Mouse (Mus musculus) embryonic facial prominence, embryonic 11.5 days (tissue): ENCODE results near the gene Mre11a. TPM values are rescaled to one million over a fixed set of nuclear protein-coding genes. Genes with fewer than 3 reads are reported as not detected.
"Not testable (repeated sequence)": the region's sequence is repeated elsewhere in the genome, so short reads cannot be mapped to it uniquely, and the experiment has no call there.

Experiments
- ATAC-seq: fragments of 200-750 bp; cut with Nextera tagmentation; replicated peaks from 2 replicates; pipeline ENCODE4 v1.8.0; 2017; ENCODE audit warnings: low read depth; ENCODE audit not compliant: insufficient number of reproducible peaks, low FRiP score, low TSS enrichment
- DNase-seq: peaks from one replicate; pipeline ENCODE4 v3.0.0-alpha.2; 2015; ENCODE audit warnings: low spot score
- H3K27ac ChIP-seq: fragments of 300-500 bp; sonication (generic); replicated peaks from 2 replicates; pipeline ENCODE4 v1.5.1; 2014; ENCODE audit warnings: mild to moderate bottlenecking, low read depth, low read length, control low read depth
- H3K27me3 ChIP-seq: fragments of 300-500 bp; sonication (generic); 2 replicates; pipeline ENCODE4 v1.6.1; 2014; ENCODE audit warnings: mild to moderate bottlenecking, low read length, moderate library complexity, mixed read lengths; ENCODE audit not compliant: control insufficient read depth, insufficient read depth
- H3K36me3 ChIP-seq: fragments of 300-500 bp; sonication (generic); replicated peaks from 2 replicates; pipeline ENCODE4 v1.6.1; 2014; ENCODE audit warnings: low read depth, mild to moderate bottlenecking, low read length, moderate library complexity, mixed read lengths; ENCODE audit not compliant: control insufficient read depth, insufficient read depth
- H3K4me1 ChIP-seq: fragments of 300-500 bp; sonication (generic); 2 replicates; pipeline ENCODE4 v1.6.1; 2014; ENCODE audit warnings: low read length, mixed read lengths; ENCODE audit not compliant: control insufficient read depth, insufficient read depth
- H3K4me2 ChIP-seq: fragments of 300-500 bp; sonication (generic); 2 replicates; pipeline ENCODE4 v1.6.1; 2014; ENCODE audit warnings: low read depth, mild to moderate bottlenecking, control low read depth, low read length, moderate library complexity
- H3K4me3 ChIP-seq: fragments of 300-500 bp; sonication (generic); 2 replicates; pipeline ENCODE4 v1.5.1; 2014; ENCODE audit warnings: low read depth, low read length, control low read depth
- H3K9ac ChIP-seq: fragments of 300-500 bp; sonication (generic); replicated peaks from 2 replicates; pipeline ENCODE4 v1.6.1; 2014; ENCODE audit warnings: mild to moderate bottlenecking, control low read depth, low read length
- H3K9me3 ChIP-seq: fragments of 300-500 bp; sonication (generic); replicated peaks from 2 replicates; pipeline ENCODE4 v1.6.1; 2016; ENCODE audit warnings: mild to moderate bottlenecking, low read length, inconsistent platforms, mixed read lengths; ENCODE audit not compliant: control insufficient read depth
- WGBS: fragments of 180-500 bp; shearing (Covaris S2); extraction: QIAGEN DNeasy Blood & Tissue Kit; methylation state at CpG from one replicate; pipeline ENCODE4 v1.1.7; 2014; 5-methylcytosine and 5-hydroxymethylcytosine counted together
- polyA plus RNA-seq: library from polyadenylated mRNA; unstranded; fragments of >200 nt; fragmentation: Nextera tagmentation; extraction: Ambion mirVana; gene quantifications from 2 replicates; pipeline ENCODE4 v1.2.1, GENCODE M21; 2014

The Mre11a gene
- polyA plus RNA-seq, 1 experiment from 2014 or later = 39.2 TPM

DNA sequence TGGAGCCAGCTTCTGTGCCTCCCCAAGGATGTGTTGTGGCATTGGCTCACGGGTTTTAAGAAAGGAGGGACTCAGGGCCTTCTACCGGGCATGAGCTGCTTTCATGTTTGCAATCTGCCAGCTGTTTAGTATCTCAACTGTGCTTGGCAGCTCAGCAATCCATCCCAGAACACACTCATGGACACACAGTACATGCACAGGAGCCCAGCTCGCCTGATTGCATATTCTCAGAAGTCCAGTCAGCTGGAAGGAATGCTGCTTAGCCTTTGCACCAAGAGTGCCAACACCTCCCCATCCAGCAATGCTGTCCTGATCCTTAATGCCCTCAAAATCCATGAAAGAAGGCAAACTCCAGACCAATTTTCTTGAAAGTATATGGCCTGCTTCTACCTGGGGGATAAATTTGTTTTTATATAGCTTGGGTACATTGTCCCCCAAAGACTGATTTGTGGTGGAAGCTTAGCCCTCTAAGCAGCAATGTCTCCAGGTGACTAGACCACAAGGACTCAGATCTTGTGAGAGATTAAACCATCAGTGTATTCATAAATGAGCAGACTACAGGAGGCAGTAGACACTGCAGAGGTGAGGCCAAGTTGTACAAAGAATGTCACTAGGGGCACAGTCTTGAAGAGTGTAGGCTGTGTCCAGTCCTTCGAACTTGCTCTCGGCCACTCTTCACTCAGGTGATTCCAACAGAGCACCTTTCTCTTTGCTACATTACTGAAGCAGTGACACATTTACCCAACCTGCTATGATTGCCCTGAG is 91.5 kb downstream of the Mre11a start:
- Histone ChIP-seq H3K9me3 (no peaks in the 10 kb centered on the region), H3K36me3 (no peaks in the 10 kb centered on the region), H3K27ac (no peak overlapping the region), H3K4me2 (no peak overlapping the region), H3K9ac (no peak overlapping the region), H3K27me3 (no peaks in the 10 kb centered on the region), H3K4me1 (no peaks in the 10 kb centered on the region; the same call in 1 of the 2 replicates), H3K4me3 (no peak overlapping the region)
- DNase-seq (no peak), ATAC-seq (no peak)
- WGBS = 72% methylated on average over 5 of the region's 5 CpGs

DNA sequence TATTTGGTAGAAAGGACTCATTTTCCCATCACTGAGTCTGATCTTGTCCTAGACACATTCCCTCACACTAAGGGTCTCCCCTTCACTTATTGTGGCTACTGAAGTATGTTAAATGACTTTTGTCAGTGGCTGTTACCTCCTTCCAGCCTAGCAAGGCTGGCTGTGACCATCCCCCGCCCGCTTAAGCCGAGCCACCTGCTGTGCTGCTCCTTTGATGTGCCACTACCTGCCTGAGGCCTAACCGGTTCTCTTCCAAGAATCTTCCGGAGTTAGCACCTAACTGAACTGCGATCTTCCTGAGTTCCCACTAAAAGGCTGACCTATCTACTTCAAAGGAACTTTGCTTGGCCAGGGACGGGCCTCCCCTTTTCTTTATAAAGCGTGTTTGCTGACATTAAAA is 92.1 kb downstream of the Mre11a start:
- not testable (repeated sequence) for H3K27me3 ChIP-seq, H3K4me2 ChIP-seq, H3K4me3 ChIP-seq, DNase-seq, H3K4me1 ChIP-seq, H3K27ac ChIP-seq, H3K9ac ChIP-seq, H3K36me3 ChIP-seq, H3K9me3 ChIP-seq, ATAC-seq
- 18% methylated on average over 8 of the region's 8 CpGs for WGBS

DNA sequence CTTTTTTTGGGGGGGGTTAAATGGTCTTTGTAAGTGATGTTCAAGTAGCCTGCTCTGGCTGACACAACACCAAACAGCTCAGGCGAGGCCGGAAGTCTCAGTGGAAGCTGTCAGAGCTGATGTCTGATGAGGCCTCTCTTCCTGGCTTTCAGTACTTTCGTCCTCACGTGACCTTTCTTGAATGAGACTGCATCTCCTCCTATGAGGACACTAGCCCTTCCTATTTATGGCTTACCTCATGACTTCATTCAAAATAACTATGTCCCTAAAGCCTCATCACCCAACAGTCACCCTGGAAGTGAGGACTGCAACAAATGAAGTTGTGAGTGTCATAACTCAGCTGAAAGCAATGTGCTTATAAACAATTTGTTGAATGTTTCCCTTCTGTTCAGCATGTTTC is 100.2 kb downstream of the Mre11a start:
- no peaks in the 10 kb centered on the region for H3K27me3 ChIP-seq
- no peaks in the 10 kb centered on the region for H3K4me1 ChIP-seq
- H3K36me3 ChIP-seq = no peaks in the 10 kb centered on the region
- ATAC-seq (no peak), DNase-seq (no peak)
- no peaks in the 10 kb centered on the region for H3K9me3 ChIP-seq
- H3K4me3 ChIP-seq = no peak overlapping the region
- no peak overlapping the region for H3K9ac ChIP-seq
- H3K4me2 ChIP-seq = no peak overlapping the region
- 66% methylated on average over 4 of the region's 4 CpGs for WGBS
- no peak overlapping the region for H3K27ac ChIP-seq

DNA sequence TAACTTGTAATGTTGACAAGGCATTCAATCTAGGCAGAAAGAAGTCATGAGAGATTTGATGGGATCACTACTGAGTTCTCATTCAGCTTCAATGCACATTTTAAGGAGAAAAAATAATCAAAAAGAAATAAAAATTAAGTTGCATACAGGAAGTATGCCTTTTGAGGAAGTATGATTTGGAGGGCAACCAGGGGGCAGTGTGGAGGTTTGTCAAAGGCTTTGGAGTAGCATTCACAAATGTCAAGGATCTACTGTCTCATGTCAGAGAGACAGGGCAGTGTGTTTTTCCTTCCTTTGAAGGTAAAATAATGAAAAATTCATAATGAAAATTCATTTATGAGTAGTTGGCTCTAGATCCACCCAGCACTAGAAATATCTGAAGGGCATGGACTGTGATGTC is 100.7 kb downstream of the Mre11a start:
- Histone ChIP-seq H3K9ac (no peak overlapping the region), H3K4me1 (no peaks in the 10 kb centered on the region), H3K27ac (no peak overlapping the region), H3K27me3 (no peaks in the 10 kb centered on the region), H3K36me3 (no peaks in the 10 kb centered on the region), H3K9me3 (no peaks in the 10 kb centered on the region), H3K4me2 (no peak overlapping the region), H3K4me3 (no peak overlapping the region)
- no peak for DNase-seq
- no peak for ATAC-seq

GRCm38 (mm10) chr9:14885954-14886353 is 101.5 kb downstream of the Mre11a start:
- WGBS = 64% methylated on average over 1 of the region's 1 CpGs
- Histone ChIP-seq H3K36me3 (no peaks in the 10 kb centered on the region), H3K9ac (no peak overlapping the region), H3K4me1 (no peaks in the 10 kb centered on the region), H3K4me3 (no peak overlapping the region), H3K27me3 (no peaks in the 10 kb centered on the region), H3K4me2 (no peak overlapping the region), H3K9me3 (no peaks in the 10 kb centered on the region), H3K27ac (no peak overlapping the region)
- ATAC-seq = no peak
- DNase-seq = no peak

Other genes with a start within 250 kb of the Mre11a start
- gene Amotl1, start 139.6 kb upstream of the Mre11a start, polyA plus RNA-seq = 28.3 and 28.6 TPM in 2 replicates
- not detected in 2 replicates for gene Piwil4, start 43.9 kb upstream of the Mre11a start, polyA plus RNA-seq
- gene Fut4, start 32.3 kb upstream of the Mre11a start, polyA plus RNA-seq = 4.3 and 5.0 TPM in 2 replicates
- gene 1700012B09Rik, start 13.6 kb upstream of the Mre11a start, polyA plus RNA-seq = 0.43 and 0.58 TPM in 2 replicates
- gene Ankrd49, start 202 bp downstream of the Mre11a start, polyA plus RNA-seq = 56.1 and 57.3 TPM in 2 replicates
- 0.21 and 0.29 TPM in 2 replicates for gene Gpr83, start 75.6 kb downstream of the Mre11a start, polyA plus RNA-seq
- 0.27 TPM in 1 of 2 replicates, not detected in the other for gene Izumo1r, start 119.3 kb downstream of the Mre11a start, polyA plus RNA-seq